Mouse (Mus musculus) intestine, embryonic 16.5 days (tissue): Measurements from ENCODE around the gene Fgfr2. TPM values are rescaled to one million over a fixed set of nuclear protein-coding genes. Genes with fewer than 3 reads are reported as not detected.

Experiments used
- ATAC-seq: fragments of 200-750 bp; cut with Nextera tagmentation; 2 replicates; pipeline ENCODE4 v1.8.0; 2017; ENCODE audit warnings: moderate TSS enrichment, moderate library complexity
- H3K27ac ChIP-seq: fragments of 300-500 bp; sonication (generic); 2 replicates; pipeline ENCODE4 v1.5.1; 2014; ENCODE audit warnings: mild to moderate bottlenecking, low read length
- H3K27me3 ChIP-seq: fragments of 300-500 bp; sonication (generic); replicated peaks from 2 replicates; pipeline ENCODE4 v1.6.1; 2014; ENCODE audit warnings: low read length, control low read depth, mixed read lengths; ENCODE audit not compliant: control insufficient read depth, insufficient read depth
- H3K36me3 ChIP-seq: fragments of 300-500 bp; sonication (generic); 2 replicates; pipeline ENCODE4 v1.6.1; 2014; ENCODE audit warnings: low read length, control low read depth; ENCODE audit not compliant: control insufficient read depth, insufficient read depth
- H3K4me1 ChIP-seq: fragments of 300-500 bp; sonication (generic); 2 replicates; pipeline ENCODE4 v1.6.1; 2014; ENCODE audit warnings: low read length, control low read depth, mixed read lengths; ENCODE audit not compliant: control insufficient read depth, insufficient read depth
- H3K4me2 ChIP-seq: fragments of 300-500 bp; sonication (generic); 2 replicates; pipeline ENCODE4 v1.6.1; 2014; ENCODE audit warnings: low read depth, low read length, control low read depth
- H3K4me3 ChIP-seq: fragments of 300-500 bp; sonication (generic); 2 replicates; pipeline ENCODE4 v1.5.1; 2014; ENCODE audit warnings: mild to moderate bottlenecking, low read length
- H3K9ac ChIP-seq: fragments of 300-500 bp; sonication (generic); 2 replicates; pipeline ENCODE4 v1.6.1; 2014; ENCODE audit warnings: low read depth, low read length
- H3K9me3 ChIP-seq: fragments of 300-500 bp; sonication (generic); 2 replicates; pipeline ENCODE4 v1.6.1; 2016; ENCODE audit warnings: low read length, control low read depth; ENCODE audit not compliant: control insufficient read depth
- WGBS: fragments of 180-500 bp; shearing (Covaris S2); extraction: QIAGEN DNeasy Blood & Tissue Kit; methylation state at CpG from one replicate; pipeline ENCODE4 v1.1.7; 2014; 5-methylcytosine and 5-hydroxymethylcytosine counted together
- polyA plus RNA-seq: library from polyadenylated mRNA; unstranded; fragments of >200 nt; fragmentation: Nextera tagmentation; extraction: Ambion mirVana; gene quantifications from 2 replicates; pipeline ENCODE4 v1.2.1, GENCODE M21; 2015

Gene Fgfr2
- polyA plus RNA-seq, 1 experiment from 2014 or later: 47.3 TPM

GRCm38 (mm10) chr7:130324716-130325401 lies 2798.3 kb downstream of the Fgfr2 start:
- H3K9me3 ChIP-seq: no peaks in the 10 kb centered on the region
- H3K27me3 ChIP-seq: no peaks in the 10 kb centered on the region
- no peaks in the 10 kb centered on the region for H3K36me3 ChIP-seq
- H3K27ac ChIP-seq: no peak overlapping the region
- ATAC-seq: no peak
- peaks cover 16% of the 10 kb centered on the region for H3K4me1 ChIP-seq
- H3K4me2 ChIP-seq: no peak overlapping the region
- H3K4me3 ChIP-seq: no peak overlapping the region
- 59% methylated on average over 14 of the region's 14 CpGs for WGBS
- H3K9ac ChIP-seq: no peak overlapping the region

- WGBS: 77% methylated on average over 4 of the region's 4 CpGs
- H3K9me3 ChIP-seq: no peaks in the 10 kb centered on the region
- H3K4me3 ChIP-seq: no peak overlapping the region
- H3K27ac ChIP-seq: no peak overlapping the region
- H3K27me3 ChIP-seq: no peaks in the 10 kb centered on the region
- peaks cover 18% of the 10 kb centered on the region for H3K4me1 ChIP-seq
- no peak overlapping the region for H3K4me2 ChIP-seq
- ATAC-seq: no peak
- no peak overlapping the region for H3K9ac ChIP-seq
- no peaks in the 10 kb centered on the region for H3K36me3 ChIP-seq
Measured at GRCm38 (mm10) chr7:130323766-130324165, 2799.4 kb downstream of the Fgfr2 start.

- 28% methylated on average over 8 of the region's 8 CpGs for WGBS
- Histone ChIP-seq H3K27me3 (no peaks in the 10 kb centered on the region), H3K4me1 (peaks cover 8% of the 10 kb centered on the region; the same call in 1 of the 2 replicates), H3K36me3 (no peaks in the 10 kb centered on the region), H3K4me2 (no peak overlapping the region), H3K4me3 (no peak overlapping the region), H3K27ac (peak overlapping the region; percentile 59), H3K9me3 (no peaks in the 10 kb centered on the region), H3K9ac (no peak overlapping the region)
- peak; percentile 76 for ATAC-seq
Measured at GRCm38 (mm10) chr7:130319799-130320556, 2803.2 kb downstream of the Fgfr2 start.

GRCm38 (mm10) chr7:130316294-130316693 lies 2806.9 kb downstream of the Fgfr2 start:
- no peak overlapping the region for H3K4me3 ChIP-seq
- no peak overlapping the region for H3K27ac ChIP-seq
- H3K9me3 ChIP-seq: no peaks in the 10 kb centered on the region
- H3K36me3 ChIP-seq: no peaks in the 10 kb centered on the region
- H3K9ac ChIP-seq: no peak overlapping the region
- H3K4me1 ChIP-seq: peaks cover 12% of the 10 kb centered on the region; the same call in 1 of the 2 replicates
- WGBS: 46% methylated on average over 3 of the region's 3 CpGs
- no peaks in the 10 kb centered on the region for H3K27me3 ChIP-seq
- no peak overlapping the region for H3K4me2 ChIP-seq
- peak; percentile 54; the same call in 1 of the 2 replicates for ATAC-seq

DNA sequence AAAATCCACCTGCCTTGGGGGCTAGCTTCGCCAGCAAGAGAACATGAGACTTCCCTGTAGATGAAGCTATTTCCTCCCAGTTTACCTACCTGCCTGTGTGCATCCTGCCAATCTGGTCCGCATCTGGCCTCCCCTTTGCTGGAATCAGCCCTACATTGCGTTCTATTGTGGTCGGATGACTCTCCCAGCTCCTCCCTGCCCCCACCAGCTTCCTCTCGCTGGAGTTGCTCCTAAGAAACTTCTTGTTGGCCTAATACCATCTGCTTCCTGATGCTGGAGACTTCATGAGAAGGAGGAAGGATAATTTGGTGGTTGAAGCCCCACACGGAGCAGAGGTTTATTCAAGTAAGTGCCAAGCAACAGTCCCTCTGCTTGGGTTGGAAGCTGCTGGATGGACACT lies 2807.9 kb downstream of the Fgfr2 start:
- Histone ChIP-seq H3K4me2 (no peak overlapping the region), H3K4me1 (peaks cover 10% of the 10 kb centered on the region; the same call in 1 of the 2 replicates), H3K9ac (no peak overlapping the region), H3K36me3 (no peaks in the 10 kb centered on the region), H3K27ac (no peak overlapping the region), H3K4me3 (no peak overlapping the region), H3K27me3 (no peaks in the 10 kb centered on the region), H3K9me3 (no peaks in the 10 kb centered on the region)
- 83% methylated on average over 6 of the region's 6 CpGs for WGBS
- ATAC-seq: no peak

DNA sequence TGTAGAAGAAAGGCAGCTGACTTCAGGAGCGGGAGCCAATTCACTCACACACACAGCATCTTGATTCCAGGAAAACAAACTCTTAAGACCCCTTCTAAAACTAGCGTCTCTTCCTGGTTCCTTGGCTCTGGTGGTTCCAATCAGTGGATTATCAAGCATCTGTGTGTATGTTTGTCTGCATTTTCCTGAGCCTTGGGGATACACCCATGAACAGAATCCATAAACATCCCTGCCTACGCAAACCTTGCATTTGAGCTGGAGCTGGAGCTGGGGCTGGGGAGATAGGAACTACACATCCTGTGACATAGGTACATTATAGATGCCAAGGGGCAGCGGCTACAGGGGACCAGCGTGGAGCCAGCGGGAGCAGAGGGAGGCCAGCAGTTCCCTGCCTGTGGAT lies 2808.5 kb downstream of the Fgfr2 start:
- no peaks in the 10 kb centered on the region for H3K27me3 ChIP-seq
- H3K4me2 ChIP-seq: no peak overlapping the region
- no peak overlapping the region for H3K9ac ChIP-seq
- H3K4me1 ChIP-seq: peaks cover 5% of the 10 kb centered on the region; the same call in 1 of the 2 replicates
- no peak for ATAC-seq
- H3K4me3 ChIP-seq: no peak overlapping the region
- H3K9me3 ChIP-seq: no peaks in the 10 kb centered on the region
- no peak overlapping the region for H3K27ac ChIP-seq
- WGBS: 93% methylated on average over 6 of the region's 6 CpGs
- H3K36me3 ChIP-seq: no peaks in the 10 kb centered on the region

DNA sequence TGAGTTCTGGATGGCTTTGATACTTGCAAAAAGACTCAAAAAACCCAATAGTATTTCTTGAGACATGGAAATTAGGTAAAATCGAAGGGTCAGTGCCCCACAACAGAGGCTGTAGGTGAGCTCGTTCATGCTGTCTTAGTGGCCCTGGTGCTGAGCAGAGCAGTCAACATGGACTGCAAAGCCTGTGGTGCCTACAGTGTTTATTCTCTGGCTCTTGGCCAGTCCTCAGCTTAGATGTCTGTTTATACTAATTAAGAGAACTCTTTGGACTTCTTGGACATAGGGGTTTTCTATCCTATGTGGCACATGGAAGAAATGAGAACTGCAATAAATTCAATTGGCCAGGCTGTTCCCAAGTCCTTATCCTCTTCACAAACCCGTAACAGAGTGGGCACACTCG lies 2811.8 kb downstream of the Fgfr2 start:
- Histone ChIP-seq H3K9ac (no peak overlapping the region), H3K36me3 (no peaks in the 10 kb centered on the region), H3K27me3 (no peaks in the 10 kb centered on the region), H3K4me1 (peaks cover 9% of the 10 kb centered on the region; the same call in 1 of the 2 replicates), H3K4me3 (no peak overlapping the region), H3K9me3 (no peaks in the 10 kb centered on the region), H3K4me2 (no peak overlapping the region), H3K27ac (no peak overlapping the region)
- no peak for ATAC-seq
- WGBS: 68% methylated on average over 4 of the region's 4 CpGs

- 88% methylated on average over 2 of the region's 2 CpGs for WGBS
- H3K36me3 ChIP-seq: no peaks in the 10 kb centered on the region
- no peaks in the 10 kb centered on the region for H3K9me3 ChIP-seq
- no peak overlapping the region for H3K27ac ChIP-seq
- H3K4me2 ChIP-seq: no peak overlapping the region
- H3K9ac ChIP-seq: no peak overlapping the region
- no peak overlapping the region for H3K4me3 ChIP-seq
- H3K27me3 ChIP-seq: no peaks in the 10 kb centered on the region
- peaks cover 9% of the 10 kb centered on the region; the same call in 1 of the 2 replicates for H3K4me1 ChIP-seq
- ATAC-seq: no peak
Measured at GRCm38 (mm10) chr7:130309180-130309579, 2814.0 kb downstream of the Fgfr2 start.

DNA sequence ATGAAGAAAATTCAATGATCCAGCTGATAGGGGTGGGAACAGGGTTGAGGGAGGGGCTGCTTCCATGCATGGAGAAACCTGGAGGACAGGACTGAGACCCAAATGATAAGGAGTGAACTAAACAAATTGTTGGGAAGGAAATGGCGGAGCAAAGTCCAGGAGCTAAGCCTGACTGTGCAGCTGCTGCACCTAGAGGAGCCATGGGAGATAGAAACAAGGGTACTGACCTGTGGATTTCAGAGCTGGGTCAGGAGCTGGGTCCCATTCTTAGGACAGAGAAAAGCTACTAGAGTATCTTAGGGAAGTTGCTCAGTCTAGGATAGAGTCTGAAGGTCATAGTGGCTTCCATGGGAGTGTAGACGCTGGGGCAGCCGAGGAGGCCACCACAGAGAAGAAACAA lies 2816.1 kb downstream of the Fgfr2 start:
- no peaks in the 10 kb centered on the region for H3K36me3 ChIP-seq
- H3K27ac ChIP-seq: no peak overlapping the region
- WGBS: 75% methylated on average over 3 of the region's 3 CpGs
- peak; percentile 81 for ATAC-seq
- peaks cover 9% of the 10 kb centered on the region; the same call in 1 of the 2 replicates for H3K4me1 ChIP-seq
- no peak overlapping the region for H3K4me2 ChIP-seq
- no peaks in the 10 kb centered on the region for H3K9me3 ChIP-seq
- no peaks in the 10 kb centered on the region for H3K27me3 ChIP-seq
- H3K4me3 ChIP-seq: no peak overlapping the region
- no peak overlapping the region for H3K9ac ChIP-seq
